Mouse (Mus musculus) fat pad, adult 2 months (tissue): ENCODE results near the gene Pccb.
A peak's percentile ranks its signal among the peaks of the same experiment; 100 is the strongest.

Experiments used
- DNase-seq: peaks from one replicate; pipeline ENCODE4 v3.0.0-alpha.2; 2011; ENCODE audit warnings: low read depth, low spot score; ENCODE audit errors: extremely low read depth

The Pccb gene

GRCm38 (mm10) chr9:101034448-101035098 is at the start of gene Pccb:
TSS of gene Pccb (minus strand) at chr9:101034898.
- DNase-seq, result no peak

GRCm38 (mm10) chr9:101083728-101084127 is 49.0 kb upstream of the Pccb start:
- DNase-seq, result no peak

- no peak for DNase-seq
These were observed 45.5 kb upstream of the Pccb start for GRCm38 (mm10) chr9:101080046-101080685.

GRCm38 (mm10) chr9:101078579-101078978 is 43.9 kb upstream of the Pccb start:
- no peak for DNase-seq

GRCm38 (mm10) chr9:101077486-101077885 is 42.8 kb upstream of the Pccb start:
- DNase-seq, result no peak

- peak; percentile 67 for DNase-seq
These were observed 41.6 kb upstream of the Pccb start for GRCm38 (mm10) chr9:101076095-101076875.

GRCm38 (mm10) chr9:101075694-101076093 is 41.0 kb upstream of the Pccb start:
- no peak for DNase-seq

GRCm38 (mm10) chr9:101075091-101075581 is 40.4 kb upstream of the Pccb start:
- DNase-seq, result no peak

- no peak for DNase-seq
These were observed 39.8 kb upstream of the Pccb start for GRCm38 (mm10) chr9:101074332-101075021.

GRCm38 (mm10) chr9:101073987-101074331 is 39.3 kb upstream of the Pccb start, which contains the start of gene Msl2:
TSS of gene Msl2 (plus strand) at chr9:101074101.
- no peak for DNase-seq

GRCm38 (mm10) chr9:101073041-101073986 is 38.6 kb upstream of the Pccb start:
- peak; percentile 59 for DNase-seq

- no peak for DNase-seq
These were observed 37.8 kb upstream of the Pccb start for GRCm38 (mm10) chr9:101072506-101072905.

- no peak for DNase-seq
These were observed 35.1 kb upstream of the Pccb start for GRCm38 (mm10) chr9:101069781-101070180.

GRCm38 (mm10) chr9:101065076-101065602 is 30.4 kb upstream of the Pccb start:
- no peak for DNase-seq

- DNase-seq, result no peak
These were observed 27.6 kb upstream of the Pccb start for GRCm38 (mm10) chr9:101062253-101062780.

- DNase-seq, result no peak
These were observed 26.3 kb upstream of the Pccb start for GRCm38 (mm10) chr9:101061035-101061434.

- no peak for DNase-seq
These were observed 22.5 kb upstream of the Pccb start for GRCm38 (mm10) chr9:101057156-101057555.

- no peak for DNase-seq
These were observed 18.6 kb upstream of the Pccb start for GRCm38 (mm10) chr9:101053279-101053678.

GRCm38 (mm10) chr9:101052691-101053090 is 18.0 kb upstream of the Pccb start:
- DNase-seq, result no peak

GRCm38 (mm10) chr9:101052007-101052406 is 17.3 kb upstream of the Pccb start:
- no peak for DNase-seq
